Mouse (Mus musculus): ENCODE data around the gene Phc2. TPM values are rescaled to one million over a fixed set of nuclear protein-coding genes. Genes with fewer than 3 reads are reported as not detected.

Gene Phc2
- total RNA-seq, 2 experiments from 2014 or later = 29.8 to 36.7 TPM

DNA sequence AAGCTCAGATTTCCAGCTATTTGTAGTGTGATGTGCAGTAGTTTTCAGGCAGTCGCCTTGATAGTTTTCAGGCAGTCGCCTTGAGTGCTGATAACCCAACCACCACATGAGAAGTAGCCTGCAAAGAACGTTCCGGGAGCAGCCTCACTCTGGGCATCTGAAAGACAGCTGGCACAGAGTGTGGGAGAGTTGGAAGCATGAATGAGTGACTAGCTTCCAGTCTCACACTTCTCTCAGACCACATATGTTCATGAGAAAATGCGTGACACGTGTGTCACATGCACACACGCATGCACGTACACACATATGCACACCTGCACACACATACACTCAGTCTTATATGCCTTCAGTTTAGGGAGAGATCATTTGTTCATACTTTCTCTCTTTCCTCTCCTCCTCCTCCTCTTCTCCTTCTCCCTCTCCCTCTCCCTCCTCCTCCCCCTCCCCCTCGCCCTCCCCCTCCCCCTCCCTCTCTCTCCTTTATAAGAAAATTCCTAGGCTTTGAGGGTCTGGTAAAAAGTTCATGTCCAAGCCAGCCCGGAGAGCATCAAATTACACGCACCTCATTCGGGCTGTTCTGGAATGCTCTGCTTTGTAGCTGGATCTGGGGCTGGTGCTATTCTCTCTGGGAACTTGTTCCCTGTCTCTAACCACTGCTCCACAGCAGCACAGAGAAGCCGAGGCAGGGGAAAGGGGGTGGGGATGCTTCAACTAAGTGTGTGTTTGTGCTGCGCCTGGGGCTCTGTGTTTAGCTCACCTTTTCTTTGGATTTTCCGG lies 37.8 kb downstream of the Phc2 start:
- DNase-seq = no peak

DNA sequence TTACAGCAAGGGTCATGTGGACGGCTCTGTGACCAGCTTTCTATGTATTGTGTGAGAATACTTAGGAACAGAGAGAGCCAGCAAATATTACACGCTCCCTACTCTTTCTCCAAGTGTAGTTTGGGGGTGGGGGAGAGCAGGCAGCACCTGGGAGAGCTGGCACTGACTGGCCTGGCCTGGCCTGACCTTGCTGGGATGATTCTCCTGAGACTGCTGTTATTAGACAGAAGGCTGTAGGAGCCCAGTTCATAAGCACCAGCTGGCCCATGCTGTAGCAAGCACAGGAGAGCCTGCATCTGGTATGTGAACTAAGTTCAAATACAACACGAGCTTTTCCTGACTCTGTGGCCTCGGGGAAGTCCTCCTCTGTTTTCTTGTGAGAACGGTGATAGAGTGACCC lies 38.7 kb downstream of the Phc2 start:
- no peak for DNase-seq

DNA sequence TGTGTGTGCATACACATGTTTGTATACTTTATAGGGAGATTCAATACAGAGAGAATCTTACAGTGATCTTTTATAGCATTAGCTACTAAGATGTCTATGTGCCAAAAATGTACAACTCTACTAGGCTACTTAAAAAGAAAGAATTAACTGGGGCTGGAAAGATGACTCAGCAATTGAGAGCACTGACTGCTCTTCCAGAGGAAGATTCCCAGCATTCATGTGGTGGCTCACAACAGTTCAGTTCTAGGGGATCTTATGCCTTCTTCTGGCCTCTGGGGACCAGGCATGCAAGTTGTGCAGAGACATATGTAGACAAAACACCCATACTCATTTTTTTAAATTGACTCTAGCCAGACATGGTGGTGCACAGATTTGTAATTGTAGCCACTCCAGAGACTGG lies 39.8 kb downstream of the Phc2 start:
- no peak for DNase-seq

DNA sequence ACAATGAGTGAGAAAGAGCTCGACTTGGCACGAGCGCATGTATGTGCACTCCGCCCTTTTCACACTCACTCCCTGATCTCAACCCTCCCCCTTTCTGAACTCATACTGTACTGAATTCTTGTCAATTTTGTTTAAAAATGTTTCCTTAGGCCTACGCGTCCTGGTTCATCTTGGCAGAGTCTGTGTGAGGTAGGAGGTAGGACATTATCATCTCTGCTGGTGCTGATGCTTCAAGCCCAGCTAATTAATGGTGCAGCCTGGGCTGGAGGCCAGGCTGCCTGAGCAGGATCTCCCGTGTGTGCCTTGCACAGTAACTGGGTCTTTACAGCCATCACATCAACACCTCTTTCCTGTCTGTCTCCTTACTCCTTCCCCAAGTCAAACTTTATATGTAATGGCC lies 40.6 kb downstream of the Phc2 start:
- DNase-seq = no peak

DNA sequence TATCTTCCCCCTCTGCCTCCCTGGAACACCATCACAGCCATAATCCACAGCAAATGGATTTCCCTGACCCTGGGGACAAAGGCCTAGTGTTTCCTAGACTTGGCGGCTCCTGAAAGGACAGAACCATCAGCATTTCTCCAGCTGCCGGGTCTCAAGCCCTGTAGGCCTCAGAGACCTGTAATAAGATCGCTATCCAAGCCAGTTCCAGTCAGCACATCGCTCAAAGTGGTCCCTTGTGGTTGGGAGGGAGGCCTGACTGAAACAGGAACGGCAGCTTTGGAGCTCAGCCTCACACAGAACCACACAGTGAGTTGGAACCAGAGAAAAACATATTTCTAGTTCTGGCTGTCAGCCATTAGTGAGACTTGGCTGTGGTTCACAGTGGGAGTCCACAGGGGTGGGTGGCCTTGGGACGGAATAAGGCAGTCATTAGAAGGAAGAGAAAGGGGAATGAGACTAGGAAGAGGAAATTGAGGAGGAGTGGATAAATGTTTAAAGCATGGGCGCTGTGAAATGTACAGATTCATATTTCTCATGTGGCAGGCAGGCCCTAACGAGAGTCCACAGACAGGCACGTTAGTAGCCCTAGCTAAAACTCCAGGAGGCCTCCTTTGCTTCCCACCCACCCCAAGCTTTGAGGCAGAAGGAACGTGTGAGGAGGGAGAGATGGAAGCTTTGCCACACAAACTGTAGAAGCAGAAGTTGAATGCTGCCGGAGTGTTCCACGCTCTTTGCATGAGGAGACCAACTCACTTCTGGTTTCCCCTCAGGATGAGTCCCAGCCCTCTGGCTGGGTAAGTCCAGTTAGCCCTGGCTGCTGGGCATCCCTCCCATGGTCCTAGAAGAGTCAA lies 43.7 kb downstream of the Phc2 start:
- peak; percentile 66 for DNase-seq

DNA sequence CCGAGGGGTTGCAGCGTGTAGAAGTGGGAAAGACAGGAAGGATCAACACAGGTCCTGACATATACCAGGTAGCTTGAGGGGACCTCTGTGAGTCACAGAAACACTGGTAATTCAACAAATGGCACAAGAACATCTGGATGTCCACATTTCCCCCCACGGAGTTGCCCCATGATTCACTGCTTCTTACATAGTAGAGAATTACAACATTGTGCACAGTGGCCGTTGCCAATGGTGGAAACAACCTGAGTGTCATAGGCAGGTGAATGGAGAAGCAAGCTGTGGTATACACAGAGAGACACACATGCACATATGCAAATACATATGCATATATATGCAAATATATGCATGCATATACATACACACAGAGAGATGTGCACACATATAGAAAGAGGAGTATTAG lies 45.4 kb downstream of the Phc2 start:
- DNase-seq = no peak

DNA sequence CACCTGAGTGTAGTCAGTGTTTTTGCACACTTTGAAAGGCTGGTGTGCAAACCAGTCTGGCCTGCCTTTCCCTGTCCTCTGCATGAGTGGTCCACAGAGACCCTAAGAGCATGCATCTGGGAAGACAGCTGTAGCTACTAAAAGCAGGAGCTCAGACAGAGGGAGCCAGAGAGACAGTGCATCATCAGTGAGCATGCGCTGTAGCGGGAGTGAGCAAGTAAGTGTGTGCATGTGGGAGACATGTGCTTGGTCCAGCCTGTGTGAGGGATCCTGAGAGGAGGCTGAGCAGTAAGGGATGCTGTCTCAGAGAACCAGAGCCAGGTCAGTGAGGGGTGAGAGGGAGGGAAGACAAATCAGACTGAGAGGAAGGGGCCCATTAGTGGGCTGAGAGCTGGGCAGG lies 46.0 kb downstream of the Phc2 start:
- DNase-seq = no peak

DNA sequence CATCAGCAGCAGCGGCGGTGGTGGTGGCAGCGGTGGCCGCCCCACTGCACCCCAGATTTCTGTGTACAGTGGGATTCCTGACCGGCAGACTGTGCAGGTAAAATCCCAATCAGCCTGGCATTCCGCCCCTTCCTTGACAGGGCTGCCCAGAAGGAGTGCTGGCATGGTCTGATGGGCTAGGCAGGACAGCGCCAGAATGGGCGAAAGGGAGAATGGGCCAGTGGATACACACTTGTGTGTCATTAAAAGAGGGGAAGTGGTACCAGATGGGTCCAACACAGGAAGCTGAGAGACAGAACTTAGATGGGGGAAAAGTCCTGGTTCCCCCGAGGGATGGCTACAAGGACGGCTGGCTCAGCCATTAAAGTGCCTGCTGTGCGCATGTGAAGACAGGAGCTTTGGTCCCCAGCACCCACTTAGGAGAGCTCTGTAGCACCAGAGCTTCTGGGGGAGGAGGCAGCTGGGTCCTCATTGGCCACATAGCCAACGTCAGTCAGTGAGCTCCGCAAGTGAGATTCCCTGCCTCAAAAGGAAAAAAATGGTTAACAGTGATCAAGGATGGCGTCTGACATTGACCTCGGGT lies 50.7 kb downstream of the Phc2 start:
- no peak for DNase-seq

DNA sequence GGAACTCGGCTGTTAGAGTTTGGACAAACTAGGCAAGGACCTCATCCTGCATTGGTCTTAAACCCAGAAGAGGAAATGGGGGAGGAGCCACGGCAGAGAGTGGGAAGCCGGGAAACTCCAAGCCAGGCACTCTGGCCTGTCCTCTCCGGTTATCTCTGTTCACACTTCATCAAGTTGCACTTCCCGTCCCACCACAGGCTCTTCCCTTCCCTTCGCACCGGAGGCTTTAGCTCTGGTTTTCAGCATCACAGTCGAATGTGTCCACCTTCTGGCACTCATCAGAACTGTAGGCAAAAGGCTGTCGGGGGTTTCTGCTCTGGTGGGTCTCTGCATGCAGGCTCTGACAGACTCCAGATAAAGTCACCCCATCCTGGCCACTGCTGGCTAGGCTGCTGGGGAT lies 52.1 kb downstream of the Phc2 start:
- no peak for DNase-seq

DNA sequence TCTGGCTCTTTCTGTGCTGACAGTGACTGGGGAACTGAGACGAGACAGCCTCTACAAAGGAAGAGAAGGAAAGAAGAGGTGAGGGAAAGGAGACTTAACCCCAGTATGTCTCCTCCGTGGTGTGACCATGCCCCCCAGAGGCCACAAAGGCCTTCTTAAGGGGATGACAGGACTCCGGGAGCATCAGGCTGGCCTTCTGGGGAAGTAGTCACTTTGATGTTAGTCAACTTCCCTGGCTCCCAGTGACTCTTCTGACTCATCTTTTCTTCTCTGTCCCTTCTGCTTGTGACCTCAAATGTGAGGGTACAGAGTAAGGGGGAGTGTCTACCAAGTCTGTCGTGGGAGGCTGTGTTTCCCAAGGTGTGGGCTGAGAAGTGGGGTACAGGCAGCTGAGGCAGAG lies 52.9 kb downstream of the Phc2 start:
- DNase-seq = no peak

DNA sequence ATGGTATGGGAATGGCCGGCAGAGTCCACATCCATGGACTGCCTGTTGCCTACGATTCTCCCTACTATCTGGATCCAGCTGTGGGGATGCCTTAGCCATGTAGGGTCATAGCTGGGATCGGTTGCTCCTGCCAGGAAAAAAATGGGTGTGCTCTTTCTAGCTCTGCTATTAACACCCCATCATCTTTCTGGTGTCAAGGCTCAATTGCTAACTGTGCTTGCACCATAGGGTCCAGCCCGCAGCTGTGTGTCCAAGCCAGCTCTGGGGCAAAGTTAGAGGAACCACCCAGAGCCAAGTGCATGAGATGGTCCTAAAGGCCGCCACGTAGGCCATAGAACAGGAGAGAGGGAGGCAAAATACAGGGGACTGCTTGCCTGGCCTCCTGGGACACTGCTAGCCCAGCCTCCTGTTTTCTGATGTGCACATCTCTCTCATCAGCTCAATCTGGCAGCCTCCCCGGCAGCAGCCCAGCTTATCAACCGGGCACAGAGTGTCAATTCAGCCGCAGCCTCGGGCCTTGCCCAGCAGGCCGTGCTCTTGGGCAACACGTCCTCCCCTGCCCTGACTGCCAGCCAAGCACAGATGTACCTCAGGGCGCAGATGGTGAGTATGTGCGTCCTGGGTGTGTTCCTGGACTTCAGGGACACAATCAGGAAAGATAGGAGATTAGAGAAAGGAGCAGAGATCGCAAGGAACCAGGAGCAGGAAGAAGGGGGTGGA lies 54.7 kb downstream of the Phc2 start:
- DNase-seq = no peak

DNA sequence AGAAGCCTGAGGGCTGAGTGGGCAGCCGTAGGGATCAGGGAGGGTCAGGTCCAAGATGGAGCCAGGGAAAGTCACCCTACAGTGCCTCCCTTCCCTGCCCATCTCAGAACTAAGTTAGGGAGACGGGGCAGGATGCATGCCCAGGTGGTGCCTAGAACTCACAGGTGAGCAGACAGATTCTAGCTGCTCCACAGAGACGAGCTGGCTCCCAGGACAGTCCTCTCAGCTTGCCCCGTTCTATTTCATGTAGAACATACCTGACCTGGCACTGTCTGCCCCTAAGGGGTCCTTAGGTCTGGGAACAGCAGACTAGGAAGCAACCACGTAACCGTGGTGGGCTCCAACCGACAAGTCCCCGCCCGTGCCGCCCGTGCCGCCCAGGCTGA lies 55.3 kb downstream of the Phc2 start:
- no peak for DNase-seq

DNA sequence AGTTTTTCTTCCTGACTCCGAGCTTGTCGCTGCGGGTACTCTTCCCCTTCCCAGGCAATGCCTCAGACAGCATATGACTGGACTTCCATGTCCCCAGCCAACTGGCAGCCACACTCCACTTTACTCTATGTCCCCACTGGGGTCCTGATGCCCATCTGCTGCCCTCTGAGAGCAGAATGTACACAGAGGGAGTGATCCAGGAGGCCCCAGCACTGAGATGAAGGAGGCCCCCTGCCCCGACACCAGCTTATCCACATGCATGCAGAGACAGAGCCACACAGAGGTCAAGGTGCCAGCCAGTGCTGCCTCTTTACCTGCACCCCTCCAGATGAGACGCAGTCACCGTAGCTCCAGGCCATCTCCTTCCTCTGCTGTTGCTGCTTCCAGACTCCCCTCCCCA lies 55.8 kb downstream of the Phc2 start:
- no peak for DNase-seq

DNA sequence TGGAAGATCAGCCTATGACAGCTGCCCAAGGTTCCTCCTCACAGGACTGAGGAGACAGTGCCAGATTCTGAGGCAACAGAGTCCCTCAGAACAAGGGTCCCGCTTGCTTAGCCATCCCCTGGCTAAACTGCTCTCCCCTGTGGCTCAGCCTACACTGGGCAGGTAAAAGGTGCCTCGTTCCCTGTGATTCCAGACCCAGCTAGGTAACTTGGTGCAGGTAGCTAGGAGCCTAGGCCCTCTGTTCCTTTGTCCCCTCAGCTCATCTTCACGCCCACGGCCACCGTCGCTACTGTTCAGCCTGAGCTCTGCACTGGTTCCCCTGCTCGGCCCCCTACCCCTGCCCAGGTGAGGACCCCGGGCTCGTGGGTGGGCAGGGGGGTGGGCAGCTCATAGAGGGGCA lies 56.3 kb downstream of the Phc2 start:
- DNase-seq = no peak

DNA sequence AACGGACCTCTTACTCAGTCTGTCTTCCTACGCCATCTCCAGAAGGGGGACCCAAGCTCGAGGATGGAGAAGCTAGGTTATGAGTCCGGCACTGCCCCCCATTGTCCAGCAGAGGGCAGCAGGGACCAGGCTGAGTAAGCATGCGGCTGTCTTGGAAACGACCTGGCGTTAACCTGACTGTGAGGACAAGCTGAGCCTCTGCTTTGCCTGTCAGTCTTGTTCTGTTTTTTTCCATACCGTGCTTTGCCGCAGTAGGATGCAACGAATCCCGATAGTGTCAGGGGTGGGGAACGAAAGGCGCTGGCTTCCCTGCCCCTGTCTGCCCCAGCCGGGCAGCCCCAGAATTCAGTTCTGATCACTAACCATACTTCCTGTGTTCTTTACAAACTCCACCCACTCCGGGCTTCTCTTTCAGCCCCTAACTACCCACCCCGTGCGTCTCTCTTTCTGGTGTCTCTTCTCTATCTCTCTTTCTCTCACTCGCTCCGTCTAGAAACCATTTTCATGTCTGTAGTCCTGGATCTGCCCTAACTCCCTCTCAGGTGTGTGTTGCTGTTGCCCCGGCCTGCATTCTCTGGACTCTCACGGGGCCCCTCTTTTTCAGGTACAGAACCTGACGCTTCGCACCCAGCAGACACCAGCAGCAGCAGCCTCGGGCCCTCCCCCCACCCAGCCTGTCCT lies 57.1 kb downstream of the Phc2 start:
- peak; percentile 86 for DNase-seq

DNA sequence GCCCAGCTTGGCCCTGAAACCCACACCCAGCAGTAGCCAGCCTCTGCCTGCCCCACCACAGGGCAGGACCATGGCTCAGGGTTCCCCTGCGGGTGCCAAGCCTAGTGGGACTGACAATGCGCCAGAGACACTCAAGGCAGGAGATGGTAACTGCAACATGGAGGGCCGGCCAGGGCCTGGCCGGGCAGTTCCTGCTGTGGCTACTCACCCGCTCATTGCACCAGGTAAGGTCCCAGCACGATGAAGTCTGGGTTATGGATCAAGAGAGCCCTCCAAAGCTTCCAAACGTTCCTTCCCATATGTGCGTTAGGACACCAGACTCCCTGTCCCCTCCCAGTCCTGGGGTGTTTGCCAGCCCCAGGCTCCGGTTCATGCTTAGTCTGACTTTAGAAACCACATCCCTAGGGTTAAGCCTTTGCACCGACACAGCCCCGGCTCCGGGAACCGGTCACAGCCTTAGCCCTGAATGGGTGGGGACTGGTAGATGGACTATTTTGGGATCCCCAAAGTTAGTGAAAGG lies 57.7 kb downstream of the Phc2 start:
- no peak for DNase-seq

DNA sequence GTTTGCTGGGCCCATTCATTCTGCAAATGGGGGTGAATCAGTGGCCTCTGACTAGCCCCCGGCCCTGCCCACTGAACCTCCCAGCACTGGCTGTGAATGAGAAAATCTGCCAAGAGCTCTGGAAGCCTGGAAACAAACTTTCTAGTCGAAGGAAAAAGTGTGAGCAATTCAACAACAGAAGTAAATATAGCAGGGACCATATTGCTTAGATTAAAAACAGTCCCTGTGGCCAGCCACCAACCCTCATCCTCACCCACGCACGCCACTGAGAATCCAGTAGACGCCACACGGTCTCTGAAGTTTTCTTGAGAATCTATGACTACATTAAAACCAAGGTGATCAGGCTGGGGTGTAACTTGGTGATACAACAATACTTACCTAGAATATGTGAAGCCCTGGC lies 58.4 kb downstream of the Phc2 start:
- DNase-seq = no peak

DNA sequence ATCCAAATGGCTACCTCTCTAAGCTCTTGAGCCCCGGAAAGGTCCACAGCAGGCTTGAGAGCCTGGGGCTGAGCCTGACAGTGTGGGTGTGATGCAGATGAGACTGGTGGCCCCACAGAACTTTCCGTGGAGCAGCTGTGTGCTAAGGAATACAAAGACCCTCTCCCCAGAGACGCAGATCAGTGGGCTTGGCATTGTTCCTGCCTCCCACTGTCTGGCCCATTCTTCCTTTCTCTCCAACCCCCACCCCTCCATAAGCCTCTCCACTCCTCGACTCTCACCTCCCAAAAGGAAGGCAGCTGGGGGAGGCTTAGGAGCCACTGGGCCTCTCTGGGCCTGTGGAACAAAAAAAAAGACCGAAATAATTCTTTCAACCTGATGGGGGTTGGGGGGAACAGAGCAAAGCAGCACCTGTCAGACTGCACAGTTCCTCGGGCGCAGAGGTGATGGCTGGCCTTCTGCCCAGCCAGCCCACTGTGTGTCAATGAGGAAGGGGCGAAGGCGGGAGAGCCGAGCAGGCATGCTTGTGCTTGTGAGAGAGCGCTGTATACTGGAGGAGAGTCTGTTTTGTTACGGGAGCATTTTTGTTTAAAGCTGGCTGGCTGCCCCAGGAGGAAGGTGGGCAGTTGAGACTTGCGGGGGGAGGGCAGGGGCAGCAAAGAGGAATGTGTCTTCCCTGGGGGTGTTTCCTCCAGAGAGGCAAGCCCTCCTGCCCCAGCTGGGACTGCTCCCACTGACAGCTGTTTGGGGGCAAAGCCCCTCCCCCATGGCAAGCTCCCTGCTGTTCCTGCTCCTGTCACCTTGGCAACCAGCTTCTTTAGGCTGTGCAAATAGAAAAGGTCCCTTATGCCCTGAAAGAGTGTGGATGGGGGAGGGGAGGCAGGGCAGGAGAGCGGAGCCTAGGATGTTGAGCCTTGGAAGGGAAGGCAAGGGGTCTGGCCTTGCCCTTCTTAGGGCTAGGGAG lies 61.0 kb downstream of the Phc2 start:
- DNase-seq = no peak

DNA sequence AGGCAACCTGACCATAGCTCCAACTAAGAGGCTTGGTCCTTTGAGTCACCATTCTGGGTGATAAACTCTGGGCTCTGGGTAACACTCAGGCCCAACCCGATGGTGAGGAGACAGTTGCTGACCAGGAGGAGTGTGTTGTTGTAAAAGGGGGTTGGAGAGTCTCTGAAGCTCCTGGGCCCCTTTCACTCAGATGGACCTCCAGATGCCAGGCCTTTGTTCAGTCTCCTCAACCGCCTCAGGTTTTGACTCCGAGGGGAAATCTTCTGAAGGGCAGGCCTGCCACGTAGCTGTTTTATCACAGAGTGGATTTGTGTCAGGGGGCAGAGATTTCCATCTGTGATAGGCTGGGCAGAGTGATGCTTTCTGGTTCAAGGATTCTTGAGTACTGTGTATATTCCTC lies 61.8 kb downstream of the Phc2 start:
- DNase-seq = no peak

DNA sequence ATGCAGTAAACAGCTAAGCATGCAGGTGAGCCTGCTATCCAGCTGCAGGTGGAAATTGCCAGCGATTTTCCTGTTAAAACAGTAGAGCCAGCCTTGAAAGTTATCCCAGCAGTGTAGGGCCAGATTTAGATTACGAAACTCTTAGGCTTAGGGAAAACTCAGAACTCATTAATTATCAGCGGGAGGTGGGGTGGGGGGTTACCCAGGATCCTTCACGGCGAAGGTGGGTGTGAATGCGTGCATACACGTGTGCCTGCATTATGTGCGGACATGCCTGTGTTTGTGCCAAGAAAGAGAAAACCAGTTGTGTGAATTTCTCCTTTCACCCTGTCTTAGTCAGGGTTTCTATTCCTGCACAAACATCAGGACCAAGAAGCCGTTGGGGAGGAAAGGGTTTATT lies 62.2 kb downstream of the Phc2 start:
- DNase-seq = no peak

DNA sequence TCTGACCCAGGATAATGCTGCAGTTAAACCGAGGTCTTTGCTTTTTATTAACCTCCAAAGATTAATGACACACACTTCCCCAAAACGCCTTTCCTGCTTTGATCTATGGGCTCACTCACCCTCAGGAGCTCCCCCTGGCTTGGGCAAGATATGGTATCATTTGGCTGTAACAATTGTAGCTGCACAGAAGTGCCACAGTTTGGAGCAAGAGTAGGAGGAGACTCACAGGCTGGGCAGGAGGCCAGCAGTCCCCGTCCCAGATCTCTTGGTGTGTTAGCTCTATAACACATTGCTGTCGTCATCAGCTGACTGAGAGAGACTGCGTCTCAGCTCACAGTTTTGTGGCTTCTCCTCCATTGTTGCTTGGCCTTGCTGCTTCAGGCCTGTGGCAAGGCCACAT lies 65.6 kb downstream of the Phc2 start:
- DNase-seq = no peak

Data from gastrocnemius, postnatal 10 days (tissue).